Mouse (Mus musculus) embryonic facial prominence, embryonic 12.5 days (tissue): ENCODE data around the gene Bcl7b. TPM values are rescaled to one million over a fixed set of nuclear protein-coding genes. Genes with fewer than 3 reads are reported as not detected.
A peak's percentile ranks its signal among the peaks of the same experiment; 100 is the strongest.

Experiments
- ATAC-seq: fragments of 200-750 bp; cut with Nextera tagmentation; 2 replicates; pipeline ENCODE4 v1.8.0; 2017; ENCODE audit not compliant: insufficient number of reproducible peaks, insufficient read depth, low FRiP score, low TSS enrichment
- H3K27ac ChIP-seq: fragments of 300-500 bp; sonication (generic); 2 replicates; pipeline ENCODE4 v1.5.1; 2016; ENCODE audit warnings: mild to moderate bottlenecking
- H3K27me3 ChIP-seq: fragments of 300-500 bp; sonication (generic); 2 replicates; pipeline ENCODE4 v1.6.1; 2016; ENCODE audit warnings: mild to moderate bottlenecking, moderate library complexity
- H3K36me3 ChIP-seq: fragments of 300-500 bp; sonication (generic); 2 replicates; pipeline ENCODE4 v1.6.1; 2016; ENCODE audit warnings: mild to moderate bottlenecking
- H3K4me1 ChIP-seq: fragments of 300-500 bp; sonication (generic); 2 replicates; pipeline ENCODE4 v1.6.1; 2016
- H3K4me2 ChIP-seq: fragments of 300-500 bp; sonication (generic); replicated peaks from 2 replicates; pipeline ENCODE4 v1.6.1; 2016; ENCODE audit warnings: mild to moderate bottlenecking, moderate library complexity
- H3K4me3 ChIP-seq: fragments of 300-500 bp; sonication (generic); 2 replicates; pipeline ENCODE4 v1.5.1; 2016; ENCODE audit warnings: mild to moderate bottlenecking
- H3K9ac ChIP-seq: fragments of 300-500 bp; sonication (generic); 2 replicates; pipeline ENCODE4 v1.6.1; 2016; ENCODE audit warnings: mild to moderate bottlenecking, moderate library complexity
- H3K9me3 ChIP-seq: fragments of 300-500 bp; sonication (generic); 2 replicates; pipeline ENCODE4 v1.6.1; 2016; ENCODE audit warnings: mild to moderate bottlenecking, moderate library complexity
- WGBS: fragments of 180-500 bp; shearing (Covaris S2); methylation state at CpG from one replicate; pipeline ENCODE4 v1.1.7; 2016; 5-methylcytosine and 5-hydroxymethylcytosine counted together
- polyA plus RNA-seq: library from polyadenylated mRNA; unstranded; fragments of >200 nt; fragmentation: Nextera tagmentation; extraction: Ambion mirVana; gene quantifications from 2 replicates; pipeline ENCODE4 v1.2.1, GENCODE M21; 2016

Bcl7b gene
- polyA plus RNA-seq, 1 experiment from 2014 or later, result 47.7 TPM

- Histone ChIP-seq H3K36me3 (no peaks in the 10 kb centered on the region), H3K9ac (no peak overlapping the region), H3K27me3 (0 out of 2 replicates have a peak, but pooled peaks cover 6% of the 10 kb centered on the region), H3K4me3 (no peak overlapping the region), H3K4me2 (no peak overlapping the region), H3K27ac (no peak overlapping the region), H3K4me1 (peaks cover 7% of the 10 kb centered on the region; the same call in 1 of the 2 replicates), H3K9me3 (no peaks in the 10 kb centered on the region)
- ATAC-seq, result no peak
These were observed 22.1 kb upstream of the Bcl7b start for GRCm38 (mm10) chr5:135145955-135146354.

- peaks cover 7% of the 10 kb centered on the region; the same call in 1 of the 2 replicates for H3K4me1 ChIP-seq
- peak overlapping the region; percentile 93 for H3K27ac ChIP-seq
- peak overlapping the region; percentile 72 for H3K4me2 ChIP-seq
- no peaks in the 10 kb centered on the region for H3K27me3 ChIP-seq
- WGBS, result 1% methylated on average over 13 of the region's 13 CpGs
- no peaks in the 10 kb centered on the region for H3K9me3 ChIP-seq
- H3K9ac ChIP-seq, result peak overlapping the region; percentile 72
- H3K4me3 ChIP-seq, result peak overlapping the region; percentile 70
- ATAC-seq, result no peak
- H3K36me3 ChIP-seq, result peaks cover 11% of the 10 kb centered on the region
These were observed 19.4 kb upstream of the Bcl7b start for GRCm38 (mm10) chr5:135148715-135149052.

- peaks cover 7% of the 10 kb centered on the region; the same call in 1 of the 2 replicates for H3K4me1 ChIP-seq
- H3K27ac ChIP-seq, result peak within 1 kb of the TSS; percentile 93
- H3K4me2 ChIP-seq, result peak within 1 kb of the TSS; percentile 72
- peaks cover 16% of the 10 kb centered on the region for H3K36me3 ChIP-seq
- ATAC-seq, result peak; percentile 98
- under 1% methylated on average over 63 of the region's 63 CpGs for WGBS
- H3K4me3 ChIP-seq, result peak within 1 kb of the TSS; percentile 70
- no peaks in the 10 kb centered on the region for H3K27me3 ChIP-seq
- H3K9ac ChIP-seq, result peak within 1 kb of the TSS; percentile 72
- H3K9me3 ChIP-seq, result no peaks in the 10 kb centered on the region
These were observed 18.8 kb upstream of the Bcl7b start, which contains the start of gene Tbl2 for GRCm38 (mm10) chr5:135149053-135149819. Gene Tbl2, plus strand, starts transcription at chr5:135149657.

- under 1% methylated on average over 20 of the region's 23 CpGs for WGBS
- Histone ChIP-seq H3K4me1 (peaks cover 7% of the 10 kb centered on the region; the same call in 1 of the 2 replicates), H3K27me3 (no peaks in the 10 kb centered on the region), H3K4me3 (peak overlapping the region; percentile 70), H3K4me2 (peak overlapping the region; percentile 72), H3K9me3 (no peaks in the 10 kb centered on the region), H3K36me3 (peaks cover 20% of the 10 kb centered on the region), H3K27ac (peak overlapping the region; percentile 93), H3K9ac (peak overlapping the region; percentile 72)
- no peak for ATAC-seq
These were observed 18.3 kb upstream of the Bcl7b start for GRCm38 (mm10) chr5:135149820-135150178.

GRCm38 (mm10) chr5:135156496-135156895, 11.6 kb upstream of the Bcl7b start:
- Histone ChIP-seq H3K9ac (no peak overlapping the region), H3K4me2 (no peak overlapping the region), H3K27me3 (no peaks in the 10 kb centered on the region), H3K27ac (no peak overlapping the region), H3K9me3 (no peaks in the 10 kb centered on the region), H3K4me1 (no peaks in the 10 kb centered on the region), H3K36me3 (peaks cover 85% of the 10 kb centered on the region), H3K4me3 (no peak overlapping the region)
- 97% methylated on average over 4 of the region's 4 CpGs for WGBS
- no peak for ATAC-seq

GRCm38 (mm10) chr5:135161221-135161620, 6.9 kb upstream of the Bcl7b start:
- Histone ChIP-seq H3K4me3 (no peak overlapping the region), H3K27me3 (no peaks in the 10 kb centered on the region), H3K4me2 (no peak overlapping the region), H3K36me3 (peaks cover 62% of the 10 kb centered on the region), H3K9me3 (no peaks in the 10 kb centered on the region), H3K27ac (no peak overlapping the region), H3K9ac (no peak overlapping the region), H3K4me1 (no peaks in the 10 kb centered on the region)
- ATAC-seq, result no peak
- WGBS, result 92% methylated on average over 4 of the region's 4 CpGs

GRCm38 (mm10) chr5:135161650-135162049, 6.4 kb upstream of the Bcl7b start:
- 93% methylated on average over 7 of the region's 7 CpGs for WGBS
- H3K4me3 ChIP-seq, result no peak overlapping the region
- H3K27ac ChIP-seq, result no peak overlapping the region
- H3K4me1 ChIP-seq, result no peaks in the 10 kb centered on the region
- no peak for ATAC-seq
- peaks cover 57% of the 10 kb centered on the region for H3K36me3 ChIP-seq
- no peak overlapping the region for H3K4me2 ChIP-seq
- no peaks in the 10 kb centered on the region for H3K27me3 ChIP-seq
- H3K9me3 ChIP-seq, result no peaks in the 10 kb centered on the region
- H3K9ac ChIP-seq, result 0 out of 2 replicates have a peak overlapping the region, but pooled peaks have one; percentile 2

- Histone ChIP-seq H3K27ac (no peak overlapping the region), H3K4me2 (no peak overlapping the region), H3K9me3 (no peaks in the 10 kb centered on the region), H3K9ac (no peak overlapping the region), H3K27me3 (no peaks in the 10 kb centered on the region), H3K4me3 (no peak overlapping the region), H3K4me1 (no peaks in the 10 kb centered on the region), H3K36me3 (peaks cover 50% of the 10 kb centered on the region)
- 94% methylated on average over 8 of the region's 8 CpGs for WGBS
- no peak for ATAC-seq
These were observed 5.7 kb upstream of the Bcl7b start for GRCm38 (mm10) chr5:135162361-135162760.

- ATAC-seq, result no peak
- Histone ChIP-seq H3K4me2 (no peak overlapping the region), H3K36me3 (peaks cover 47% of the 10 kb centered on the region), H3K4me3 (no peak overlapping the region), H3K27ac (no peak overlapping the region), H3K9me3 (no peaks in the 10 kb centered on the region), H3K9ac (no peak overlapping the region), H3K27me3 (no peaks in the 10 kb centered on the region), H3K4me1 (no peaks in the 10 kb centered on the region; the same call in 1 of the 2 replicates)
- 88% methylated on average over 6 of the region's 6 CpGs for WGBS
These were observed 5.3 kb upstream of the Bcl7b start for GRCm38 (mm10) chr5:135162821-135163220.

GRCm38 (mm10) chr5:135166909-135167308, 1.2 kb upstream of the Bcl7b start:
- H3K9ac ChIP-seq, result no peak overlapping the region
- no peak overlapping the region for H3K27ac ChIP-seq
- no peaks in the 10 kb centered on the region for H3K9me3 ChIP-seq
- peaks cover 18% of the 10 kb centered on the region for H3K36me3 ChIP-seq
- peaks cover 5% of the 10 kb centered on the region; the same call in 1 of the 2 replicates for H3K4me1 ChIP-seq
- no peak overlapping the region for H3K4me3 ChIP-seq
- WGBS, result 86% methylated on average over 4 of the region's 4 CpGs
- no peaks in the 10 kb centered on the region for H3K27me3 ChIP-seq
- ATAC-seq, result no peak
- H3K4me2 ChIP-seq, result no peak overlapping the region

GRCm38 (mm10) chr5:135167469-135167868, 614 bp upstream of the Bcl7b start:
- no peak overlapping the region for H3K9ac ChIP-seq
- peaks cover 5% of the 10 kb centered on the region; the same call in 1 of the 2 replicates for H3K4me1 ChIP-seq
- H3K9me3 ChIP-seq, result no peaks in the 10 kb centered on the region
- no peak for ATAC-seq
- H3K4me2 ChIP-seq, result peak overlapping the region; percentile 86
- no peaks in the 10 kb centered on the region for H3K27me3 ChIP-seq
- H3K36me3 ChIP-seq, result peaks cover 18% of the 10 kb centered on the region
- WGBS, result 94% methylated on average over 4 of the region's 4 CpGs
- no peak overlapping the region for H3K4me3 ChIP-seq
- no peak overlapping the region for H3K27ac ChIP-seq

- 86% methylated on average over 5 of the region's 5 CpGs for WGBS
- Histone ChIP-seq H3K9me3 (no peaks in the 10 kb centered on the region), H3K27ac (peak overlapping the region; percentile 99; the same call in 1 of the 2 replicates), H3K9ac (peak overlapping the region; percentile 76), H3K36me3 (peaks cover 35% of the 10 kb centered on the region), H3K27me3 (no peaks in the 10 kb centered on the region), H3K4me1 (peaks cover 5% of the 10 kb centered on the region; the same call in 1 of the 2 replicates), H3K4me2 (peak overlapping the region; percentile 86), H3K4me3 (peak overlapping the region; percentile 65)
- ATAC-seq, result no peak
These were observed 1.4 kb downstream of the Bcl7b start for GRCm38 (mm10) chr5:135169479-135169878.
